Comparison of ENCODE assay signal across 30 mouse cellular contexts in the genomic region with DNA sequence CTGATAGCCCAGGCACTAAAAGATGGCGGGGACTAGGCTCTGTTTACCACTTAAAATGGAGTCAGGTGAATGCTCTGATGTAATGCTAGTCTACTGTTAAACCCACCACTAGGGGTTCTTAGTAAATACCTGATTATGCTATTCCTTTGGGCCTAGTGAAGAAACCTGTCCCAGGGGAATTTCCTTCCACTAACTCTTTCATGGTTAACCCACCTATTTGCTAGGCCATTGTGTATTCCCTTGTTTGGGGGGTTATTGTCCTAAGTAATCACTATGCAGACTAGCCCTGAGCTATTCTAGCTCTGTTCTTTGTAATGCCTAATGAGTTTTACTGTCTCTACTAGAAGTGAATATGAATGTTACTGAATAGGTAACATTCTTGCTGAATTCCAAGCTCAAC. TPM values are rescaled to one million over a fixed set of nuclear protein-coding genes. Genes with fewer than 3 reads are reported as not detected.
"Had no signal": no experiment of that assay in that cellular context is flagged by ENCODE, and none has a peak within 500 bp of the region (broad histone marks: within the 10 kb centered on the region; RNA-seq: fewer than 3 reads in every experiment).

No protein-coding gene starts in this region.

RNA-seq across cellular contexts. Expression of a gene that starts 9.5 kb away (rescaled TPM):
- polyA plus RNA-seq: limb, embryonic 10.5 days; limb, embryonic 11.5 days; limb, embryonic 12.5 days; limb, embryonic 13.5 days; liver, adult 2 months; liver, embryonic 11.5 days; liver, embryonic 12.5 days; liver, embryonic 13.5 days; liver, embryonic 14.5 days; liver, embryonic 15.5 days; liver, embryonic 16.5 days; liver, postnatal 0 days; lung, adult 2 months; lung, embryonic 14.5 days; lung, embryonic 16.5 days; lung, postnatal 0 days; macrophage; midbrain, embryonic 10.5 days; midbrain, embryonic 11.5 days; midbrain, embryonic 12.5 days; midbrain, embryonic 13.5 days; midbrain, embryonic 14.5 days; midbrain, embryonic 15.5 days; midbrain, embryonic 16.5 days; midbrain, postnatal 0 days; myocyte; neural tube, embryonic 11.5 days; neural tube, embryonic 12.5 days had no signal

RNA-seq across cellular contexts. Expression of a gene that starts 42.8 kb away (rescaled TPM):
- polyA plus RNA-seq: limb, embryonic 10.5 days; limb, embryonic 11.5 days; limb, embryonic 12.5 days; limb, embryonic 13.5 days; limb, embryonic 14.5 days; liver, adult 2 months; liver, embryonic 11.5 days; liver, embryonic 12.5 days; liver, embryonic 13.5 days; liver, embryonic 14.5 days; liver, embryonic 15.5 days; liver, embryonic 16.5 days; liver, postnatal 0 days; lung, embryonic 14.5 days; lung, embryonic 16.5 days; lung, postnatal 0 days; macrophage; midbrain, embryonic 10.5 days; midbrain, embryonic 11.5 days; midbrain, embryonic 12.5 days; midbrain, embryonic 13.5 days; midbrain, embryonic 14.5 days; midbrain, embryonic 15.5 days; midbrain, embryonic 16.5 days; midbrain, postnatal 0 days; myocyte; neural tube, embryonic 11.5 days; neural tube, embryonic 12.5 days had no signal

RNA-seq across cellular contexts. Expression of a gene that starts 44.0 kb away (rescaled TPM):
- polyA plus RNA-seq: limb, embryonic 10.5 days; limb, embryonic 11.5 days; limb, embryonic 12.5 days; limb, embryonic 13.5 days; liver, adult 2 months; liver, embryonic 11.5 days; liver, embryonic 12.5 days; liver, embryonic 13.5 days; liver, embryonic 14.5 days; liver, embryonic 15.5 days; liver, embryonic 16.5 days; liver, postnatal 0 days; lung, embryonic 14.5 days; lung, embryonic 15.5 days; lung, embryonic 16.5 days; lung, postnatal 0 days; macrophage; midbrain, embryonic 10.5 days; midbrain, embryonic 11.5 days; midbrain, embryonic 12.5 days; midbrain, embryonic 13.5 days; midbrain, embryonic 14.5 days; midbrain, embryonic 15.5 days; midbrain, embryonic 16.5 days; midbrain, postnatal 0 days; myocyte; neural tube, embryonic 11.5 days; neural tube, embryonic 12.5 days had no signal
